In genomic region chr3:14863022-14863711, GRCm38 (mm10) we compare ENCODE assay signal across 9 mouse cellular contexts. TPM values are rescaled to one million over a fixed set of nuclear protein-coding genes. Genes with fewer than 3 reads are reported as not detected.
DNase-seq lines count a peak whose midpoint lies in the region; ATAC-seq lines count a peak whose summit lies in the region.
"Had no signal": no experiment of that assay in that cellular context is flagged by ENCODE, and none has a peak within 500 bp of the region (broad histone marks: within the 10 kb centered on the region; RNA-seq: fewer than 3 reads in every experiment).

Gene Car3, plus strand, starts transcription at chr3:14863512.

- H3K4me1 ChIP-seq in hindbrain, embryonic 15.5 days (replicated peaks) = peaks cover 11% of the 10 kb centered on the region; the same call in 1 of the 2 replicates

- no peaks in the 10 kb centered on the region for H3K36me3 ChIP-seq in hindbrain, embryonic 15.5 days

- H3K9me3 ChIP-seq in hindbrain, embryonic 15.5 days = no peaks in the 10 kb centered on the region

- H3K27me3 ChIP-seq in hindbrain, embryonic 15.5 days = no peaks in the 10 kb centered on the region

- 3% methylated on average over 17 of the region's 18 CpGs for WGBS in hindbrain, embryonic 15.5 days

- ATAC-seq in hindbrain, embryonic 15.5 days (ENCODE audit: low FRiP score, low read depth) = peak; percentile 93
- ATAC-seq in megakaryocyte-erythroid progenitor cell, adult 5-6 weeks (replicated peaks; ENCODE audit: low FRiP score, low TSS enrichment, poor library complexity, severe bottlenecking) = peak; percentile 53

- DNase-seq in left cerebral cortex, postnatal 14 days (ENCODE audit: low spot score in 2 of 2) = peak; percentile 30 to 56
- no peak for DNase-seq in left cerebral cortex, adult 8-10 months (ENCODE audit: low spot score in 2 of 2)
- DNase-seq in adrenal gland, postnatal 4 days (ENCODE audit: low spot score in 2 of 2) = no peak
- peak; percentile 55 for DNase-seq in forelimb bud, embryonic 11.5 days (ENCODE audit: low read depth, low spot score)
- DNase-seq in testis, postnatal 14 days (ENCODE audit: low spot score) = no peak
- DNase-seq in right cerebral cortex, postnatal 25 days = no peak

- no peak within 1 kb of the TSS for H3K27ac ChIP-seq in hindbrain, embryonic 15.5 days (replicated peaks)

- H3K4me3 ChIP-seq in hindbrain, embryonic 15.5 days = peak within 1 kb of the TSS; percentile 42

- H3K9ac ChIP-seq in hindbrain, embryonic 15.5 days = peak within 1 kb of the TSS; percentile 49

- intact Hi-C loops in left cerebral cortex, postnatal 14 days (cut with DNase I) = no loop called here

- H3K4me2 ChIP-seq in hindbrain, embryonic 15.5 days = peak within 1 kb of the TSS; percentile 87

RNA-seq across cellular contexts. Expression of gene Car3, which starts in this region (rescaled TPM):
- 1 to 10 TPM in 1 of 2 experiments, under 1 TPM in 1; 0.80 to 1.2 TPM for total RNA-seq in left cerebral cortex, postnatal 14 days (2021)
- total RNA-seq in left cerebral cortex, adult 8-10 months (2022) = 1 to 10 TPM in 2 of 4 experiments, under 1 TPM in 2; 0.44 to 1.4 (median 1.1) TPM
- total RNA-seq in adrenal gland, postnatal 4 days (2021) = 100 to 1,000 TPM; 819 to 922 TPM
- polyA plus RNA-seq in hindbrain, embryonic 15.5 days (2015; fragmentation: Nextera tagmentation; extraction: Ambion mirVana) = 1.9 and 2.1 TPM in 2 replicates
- total RNA-seq in megakaryocyte-erythroid progenitor cell, adult 5-6 weeks (2014; fragmentation: Nextera tagmentation) = 4.6 and 5.3 TPM in 2 replicates
- total RNA-seq in megakaryocyte-erythroid progenitor cell, adult 5-6 weeks (2017) = 4.3 and 10.5 TPM in 2 replicates
- total RNA-seq: neutrophil, adult 5-6 weeks had no signal

Comparison
In these comparisons a context has a peak if more than half of its experiments do, and no peak if none do; other contexts are left out.
1. RNA of gene Car3 (total RNA-seq): 819 to 922 TPM in adrenal gland, postnatal 4 days; 4.3 to 10.5 TPM in megakaryocyte-erythroid progenitor cell, adult 5-6 weeks, 0.80 to 1.2 TPM in left cerebral cortex, postnatal 14 days and 0.44 to 1.4 TPM in left cerebral cortex, adult 8-10 months; every median in the first group is over 10 times any median in the second.
2. DNase-seq: peak in left cerebral cortex, postnatal 14 days (2 of 2) and forelimb bud, embryonic 11.5 days (single experiment); none in left cerebral cortex, adult 8-10 months (0 of 2), adrenal gland, postnatal 4 days (0 of 2), testis, postnatal 14 days (single experiment) and right cerebral cortex, postnatal 25 days (single experiment).